Mouse (Mus musculus): Measurements from ENCODE around the gene Papln. TPM values are rescaled to one million over a fixed set of nuclear protein-coding genes. Genes with fewer than 3 reads are reported as not detected.
A peak's percentile ranks its signal among the peaks of the same experiment; 100 is the strongest.

The Papln gene
- polyA plus RNA-seq, 1 experiment: 2.4 TPM

DNA sequence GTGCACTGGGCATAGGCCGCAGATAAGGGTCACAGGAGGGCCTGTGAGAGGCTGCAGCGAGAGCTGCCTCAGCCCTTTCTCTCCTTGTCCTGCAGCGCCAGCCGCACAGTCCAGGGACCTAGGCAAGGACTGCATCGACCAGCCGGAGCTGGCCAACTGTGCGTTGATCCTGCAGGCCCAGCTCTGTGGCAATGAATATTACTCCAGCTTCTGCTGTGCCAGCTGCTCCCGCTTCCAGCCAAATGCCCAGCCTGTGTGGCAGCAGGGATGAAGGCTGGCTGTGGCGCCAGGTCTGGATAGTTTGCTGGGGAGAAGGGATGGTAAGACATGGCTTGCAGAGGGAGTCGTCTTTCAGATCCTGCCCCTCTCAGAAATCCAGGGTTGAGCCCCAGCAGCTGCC lies 28.3 kb downstream of the Papln start:
- Histone ChIP-seq H3K4me1 (ENCODE audit: control insufficient read depth, insufficient read depth, low read length) (no peaks in the 10 kb centered on the region), H3K36me3 (ENCODE audit: control insufficient read depth, insufficient read depth, low read length) (no peaks in the 10 kb centered on the region), H3K27me3 (replicated peaks; ENCODE audit: control insufficient read depth, insufficient read depth, low read length) (no peaks in the 10 kb centered on the region), H3K27ac (ENCODE audit: insufficient read depth, low read depth, low read length) (no peak overlapping the region), H3K4me3 (ENCODE audit: insufficient read depth, low read depth, low read length) (no peak overlapping the region)
- TF ChIP-seq CTCF (conservative IDR thresholded peaks at IDR 0.05; ENCODE audit: insufficient read depth, insufficient read length, low read depth, low read length) (no peak), POLR2A (IDR thresholded peaks at IDR 0.05; ENCODE audit: low read depth, low read length) (no peak)
- 76% methylated on average over 10 of the region's 10 CpGs for WGBS
- DNase-seq: no peak

DNA sequence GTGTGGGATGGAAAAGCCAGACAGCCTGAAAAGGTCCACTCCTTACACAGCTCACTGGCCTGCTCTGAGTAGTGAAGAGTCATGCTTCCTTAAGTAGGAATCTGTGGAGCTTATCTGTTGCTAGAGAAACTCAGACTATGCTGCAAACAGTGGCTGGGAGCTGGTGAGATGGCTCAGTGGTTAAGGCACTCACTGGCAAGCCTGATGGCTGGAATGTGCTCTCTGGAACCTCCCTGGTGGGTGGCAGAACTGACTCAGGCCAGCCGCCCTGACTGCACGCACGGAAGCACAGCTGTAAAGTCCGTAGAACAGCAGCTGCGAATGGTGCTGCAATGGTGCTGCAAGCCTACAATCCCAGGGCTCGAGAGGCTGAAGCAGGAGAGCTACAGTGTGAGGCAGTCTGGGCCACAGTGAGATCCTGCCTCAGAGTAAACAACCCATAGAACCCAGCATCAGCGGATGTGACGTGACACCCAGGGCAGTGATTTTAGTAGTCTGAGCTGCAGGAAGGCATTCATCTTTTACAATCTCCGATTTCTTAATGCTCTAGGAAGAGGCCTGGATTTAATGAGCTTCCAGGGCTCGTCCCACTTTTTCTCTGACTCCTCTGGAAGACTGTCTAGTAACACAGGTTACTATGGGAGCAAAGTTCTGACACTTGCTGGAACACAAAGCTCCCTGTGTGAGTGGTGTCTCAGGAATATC lies 29.4 kb downstream of the Papln start:
- TF ChIP-seq POLR2A (IDR thresholded peaks at IDR 0.05; ENCODE audit: low read depth, low read length): no peak
- no peak for TF ChIP-seq CTCF (conservative IDR thresholded peaks at IDR 0.05; ENCODE audit: insufficient read depth, insufficient read length, low read depth, low read length)
- Histone ChIP-seq H3K36me3 (ENCODE audit: control insufficient read depth, insufficient read depth, low read length) (no peaks in the 10 kb centered on the region), H3K27ac (ENCODE audit: insufficient read depth, low read depth, low read length) (peak overlapping the region; percentile 59; the same call in 1 of the 2 replicates), H3K4me3 (ENCODE audit: insufficient read depth, low read depth, low read length) (no peak overlapping the region), H3K27me3 (replicated peaks; ENCODE audit: control insufficient read depth, insufficient read depth, low read length) (no peaks in the 10 kb centered on the region), H3K4me1 (ENCODE audit: control insufficient read depth, insufficient read depth, low read length) (no peaks in the 10 kb centered on the region)
- 33% methylated on average over 10 of the region's 10 CpGs for WGBS
- DNase-seq: peak; percentile 53

DNA sequence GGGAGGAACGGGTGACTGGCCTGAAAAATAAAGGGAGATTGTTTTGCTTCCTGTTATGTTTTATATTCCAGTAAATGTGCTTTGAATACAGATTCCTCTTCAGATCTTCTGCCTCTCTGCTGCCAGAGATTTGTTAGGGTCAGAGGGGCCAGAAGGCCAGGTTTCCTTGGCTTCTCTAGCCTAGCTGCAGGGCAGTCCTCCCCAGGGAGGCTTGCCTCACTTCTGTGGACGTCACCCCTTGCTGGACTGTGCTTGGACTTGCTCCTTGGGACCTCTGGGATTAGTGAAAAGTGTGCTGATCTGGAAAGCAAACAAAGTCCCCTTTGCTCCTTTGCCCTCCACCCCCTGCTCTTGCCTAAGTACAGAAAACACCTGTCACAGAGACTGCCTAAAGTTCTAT lies 31.6 kb downstream of the Papln start:
- DNase-seq: peak; percentile 72
- TF ChIP-seq POLR2A (IDR thresholded peaks at IDR 0.05; ENCODE audit: low read depth, low read length) (no peak), CTCF (conservative IDR thresholded peaks at IDR 0.05; ENCODE audit: insufficient read depth, insufficient read length, low read depth, low read length) (no peak)
- H3K27me3 ChIP-seq (replicated peaks; ENCODE audit: control insufficient read depth, insufficient read depth, low read length): no peaks in the 10 kb centered on the region
- peaks cover 2% of the 10 kb centered on the region; the same call in 1 of the 2 replicates for H3K36me3 ChIP-seq (ENCODE audit: control insufficient read depth, insufficient read depth, low read length)
- 0 out of 2 replicates have a peak overlapping the region, but pooled peaks have one; percentile 8 for H3K27ac ChIP-seq (ENCODE audit: insufficient read depth, low read depth, low read length)
- H3K4me1 ChIP-seq (ENCODE audit: control insufficient read depth, insufficient read depth, low read length): no peaks in the 10 kb centered on the region
- H3K4me3 ChIP-seq (ENCODE audit: insufficient read depth, low read depth, low read length): no peak overlapping the region
- WGBS: 29% methylated on average over 2 of the region's 2 CpGs

DNA sequence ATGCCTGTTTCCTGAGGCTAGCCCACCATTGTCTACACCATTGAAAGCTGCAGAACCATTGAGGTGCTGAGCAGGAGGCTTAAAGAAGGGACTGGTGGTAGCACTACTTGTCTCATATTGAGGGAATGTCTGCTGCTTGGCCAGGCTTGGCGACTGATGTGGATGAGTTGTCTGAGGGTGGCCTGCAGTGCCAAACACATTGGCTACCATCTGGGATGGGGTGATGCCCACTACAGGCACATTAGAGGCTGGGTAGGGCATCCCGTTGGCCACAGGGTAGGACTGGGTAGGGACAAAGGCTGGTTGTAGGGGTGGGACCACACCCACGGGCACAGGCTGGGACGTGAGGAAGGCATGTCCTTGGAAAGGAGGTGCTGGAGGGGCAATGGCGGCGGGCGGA lies 32.2 kb downstream of the Papln start:
- Histone ChIP-seq H3K27ac (ENCODE audit: insufficient read depth, low read depth, low read length) (peak overlapping the region; percentile 8; the same call in 1 of the 2 replicates), H3K36me3 (ENCODE audit: control insufficient read depth, insufficient read depth, low read length) (peaks cover 3% of the 10 kb centered on the region; the same call in 1 of the 2 replicates), H3K4me3 (ENCODE audit: insufficient read depth, low read depth, low read length) (no peak overlapping the region), H3K4me1 (ENCODE audit: control insufficient read depth, insufficient read depth, low read length) (no peaks in the 10 kb centered on the region), H3K27me3 (replicated peaks; ENCODE audit: control insufficient read depth, insufficient read depth, low read length) (no peaks in the 10 kb centered on the region)
- no peak for DNase-seq
- WGBS: 91% methylated on average over 7 of the region's 7 CpGs
- no peak for TF ChIP-seq POLR2A (IDR thresholded peaks at IDR 0.05; ENCODE audit: low read depth, low read length)
- TF ChIP-seq CTCF (conservative IDR thresholded peaks at IDR 0.05; ENCODE audit: insufficient read depth, insufficient read length, low read depth, low read length): no peak

DNA sequence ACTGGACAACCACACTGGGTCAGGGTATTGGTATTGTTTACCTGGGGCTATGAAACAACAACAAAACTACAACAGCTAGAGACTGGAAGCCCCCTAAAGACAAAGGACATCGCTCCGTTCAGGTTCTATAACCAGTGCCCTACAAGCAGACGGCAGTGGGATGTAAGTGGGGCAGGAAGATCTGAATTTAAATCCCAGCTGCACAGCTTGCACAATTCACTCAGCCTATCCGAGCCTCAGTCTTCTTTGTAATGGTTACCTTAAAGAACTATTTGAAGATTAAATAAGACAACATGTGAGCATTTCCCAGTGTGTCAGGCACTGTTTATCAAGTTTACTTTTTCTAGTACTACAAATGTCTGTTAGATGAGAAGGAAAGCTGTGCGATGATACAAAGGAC lies 34.9 kb downstream of the Papln start:
- WGBS: 95% methylated on average over 5 of the region's 5 CpGs
- H3K4me3 ChIP-seq (ENCODE audit: insufficient read depth, low read depth, low read length): no peak overlapping the region
- H3K27ac ChIP-seq (ENCODE audit: insufficient read depth, low read depth, low read length): no peak overlapping the region
- H3K4me1 ChIP-seq (ENCODE audit: control insufficient read depth, insufficient read depth, low read length): no peaks in the 10 kb centered on the region
- no peak for DNase-seq
- H3K27me3 ChIP-seq (replicated peaks; ENCODE audit: control insufficient read depth, insufficient read depth, low read length): no peaks in the 10 kb centered on the region
- TF ChIP-seq CTCF (conservative IDR thresholded peaks at IDR 0.05; ENCODE audit: insufficient read depth, insufficient read length, low read depth, low read length): no peak
- no peak for TF ChIP-seq POLR2A (IDR thresholded peaks at IDR 0.05; ENCODE audit: low read depth, low read length)
- peaks cover 3% of the 10 kb centered on the region; the same call in 1 of the 2 replicates for H3K36me3 ChIP-seq (ENCODE audit: control insufficient read depth, insufficient read depth, low read length)

DNA sequence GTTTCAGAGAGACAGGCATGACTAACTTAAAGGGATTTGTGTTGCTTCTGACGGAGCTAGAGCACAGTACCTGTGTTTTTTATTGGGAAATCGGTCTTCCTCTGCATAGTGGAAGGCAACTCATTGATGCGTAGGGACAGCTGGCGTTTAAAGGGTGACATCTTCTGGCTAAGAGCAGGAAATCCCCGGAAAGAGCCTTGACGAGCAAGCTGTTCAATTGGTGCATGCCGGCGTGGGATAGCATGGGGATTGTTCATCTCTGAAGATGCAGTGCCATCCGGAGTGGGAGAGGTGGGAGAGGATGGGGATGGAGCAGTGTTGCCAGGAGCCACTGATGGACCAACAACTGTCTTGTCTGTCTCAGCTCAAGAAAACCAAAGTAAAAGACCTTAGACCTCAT lies 37.5 kb downstream of the Papln start:
- TF ChIP-seq POLR2A (IDR thresholded peaks at IDR 0.05; ENCODE audit: low read depth, low read length) (no peak), CTCF (conservative IDR thresholded peaks at IDR 0.05; ENCODE audit: insufficient read depth, insufficient read length, low read depth, low read length) (no peak; the same call in 1 of the 2 replicates)
- H3K4me1 ChIP-seq (ENCODE audit: control insufficient read depth, insufficient read depth, low read length): no peaks in the 10 kb centered on the region
- H3K27me3 ChIP-seq (replicated peaks; ENCODE audit: control insufficient read depth, insufficient read depth, low read length): no peaks in the 10 kb centered on the region
- H3K4me3 ChIP-seq (ENCODE audit: insufficient read depth, low read depth, low read length): no peak overlapping the region
- no peak overlapping the region for H3K27ac ChIP-seq (ENCODE audit: insufficient read depth, low read depth, low read length)
- no peak for DNase-seq
- peaks cover 6% of the 10 kb centered on the region for H3K36me3 ChIP-seq (ENCODE audit: control insufficient read depth, insufficient read depth, low read length)
- 54% methylated on average over 9 of the region's 9 CpGs for WGBS

DNA sequence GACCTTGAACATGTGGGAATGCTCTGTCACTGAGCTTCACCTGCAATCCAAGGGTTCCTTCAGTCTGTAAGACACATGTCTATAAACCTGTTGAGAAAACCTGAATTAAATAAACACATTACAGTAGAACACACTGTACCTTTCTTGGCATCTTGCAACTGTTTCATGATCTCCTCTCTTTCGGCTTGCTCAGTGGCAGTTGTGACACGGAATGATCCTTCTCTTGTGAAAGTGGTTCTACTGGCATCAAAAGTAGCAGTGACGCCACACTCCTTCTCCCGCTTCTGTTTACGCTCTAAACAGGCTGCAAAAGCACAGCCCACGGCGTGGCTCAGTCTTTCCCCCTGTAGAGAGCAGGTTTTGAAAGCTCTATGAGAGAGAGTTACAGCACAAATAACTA lies 40.2 kb downstream of the Papln start:
- TF ChIP-seq CTCF (conservative IDR thresholded peaks at IDR 0.05; ENCODE audit: insufficient read depth, insufficient read length, low read depth, low read length) (no peak), POLR2A (IDR thresholded peaks at IDR 0.05; ENCODE audit: low read depth, low read length) (no peak)
- peaks cover 12% of the 10 kb centered on the region for H3K36me3 ChIP-seq (ENCODE audit: control insufficient read depth, insufficient read depth, low read length)
- H3K27ac ChIP-seq (ENCODE audit: insufficient read depth, low read depth, low read length): no peak overlapping the region
- no peak overlapping the region for H3K4me3 ChIP-seq (ENCODE audit: insufficient read depth, low read depth, low read length)
- no peaks in the 10 kb centered on the region for H3K27me3 ChIP-seq (replicated peaks; ENCODE audit: control insufficient read depth, insufficient read depth, low read length)
- DNase-seq: no peak
- H3K4me1 ChIP-seq (ENCODE audit: control insufficient read depth, insufficient read depth, low read length): no peaks in the 10 kb centered on the region
- WGBS: 92% methylated on average over 7 of the region's 7 CpGs

Measured in kidney, adult 2 months (tissue).